Mouse (Mus musculus): ENCODE results near the gene Man1a.

The Man1a gene

DNA sequence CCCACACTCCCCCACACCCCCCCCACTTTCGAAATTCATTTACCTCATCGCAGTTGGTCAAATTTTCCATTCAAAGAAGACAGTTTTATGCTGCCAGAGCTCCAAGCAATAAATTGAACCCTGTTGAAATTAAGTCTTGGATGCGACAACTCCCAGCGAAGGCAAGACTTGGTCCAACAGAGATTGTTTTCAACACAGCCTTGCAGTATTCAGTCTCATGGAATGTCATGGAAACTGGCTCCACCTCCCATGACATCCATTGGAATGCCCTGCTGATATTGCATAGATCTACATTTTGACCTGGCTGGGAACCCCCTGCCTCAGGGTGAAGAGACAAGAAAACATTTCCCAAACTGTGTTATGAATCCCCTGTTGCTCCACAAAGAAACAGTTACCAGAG is at the start of gene Man1a:
Gene Man1a (minus strand): TSS at position 190 of the 400 bp plus-strand sequence.
- DNase-seq (ENCODE audit: low read depth, low spot score) = no peak

DNA sequence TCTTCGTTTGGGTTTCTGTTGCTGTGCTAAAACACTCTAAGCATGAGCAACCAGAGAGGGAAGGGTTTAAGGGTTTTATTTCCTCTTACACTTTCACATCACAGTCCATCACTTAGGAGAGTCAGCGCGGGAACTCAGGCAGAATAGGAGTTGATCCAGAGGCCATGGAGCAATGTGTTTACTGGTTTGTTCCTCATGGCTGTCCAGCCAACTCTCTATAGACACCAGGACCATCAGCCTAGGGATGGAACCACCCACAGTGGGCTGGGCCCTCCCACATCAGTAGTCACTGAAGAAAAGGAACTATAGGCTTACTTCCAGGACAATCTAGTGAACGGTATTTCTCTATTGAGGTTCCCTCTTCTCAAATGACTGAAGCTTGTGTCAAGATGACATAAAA is 45.4 kb upstream of the Man1a start:
- DNase-seq (ENCODE audit: low read depth, low spot score) = no peak

DNA sequence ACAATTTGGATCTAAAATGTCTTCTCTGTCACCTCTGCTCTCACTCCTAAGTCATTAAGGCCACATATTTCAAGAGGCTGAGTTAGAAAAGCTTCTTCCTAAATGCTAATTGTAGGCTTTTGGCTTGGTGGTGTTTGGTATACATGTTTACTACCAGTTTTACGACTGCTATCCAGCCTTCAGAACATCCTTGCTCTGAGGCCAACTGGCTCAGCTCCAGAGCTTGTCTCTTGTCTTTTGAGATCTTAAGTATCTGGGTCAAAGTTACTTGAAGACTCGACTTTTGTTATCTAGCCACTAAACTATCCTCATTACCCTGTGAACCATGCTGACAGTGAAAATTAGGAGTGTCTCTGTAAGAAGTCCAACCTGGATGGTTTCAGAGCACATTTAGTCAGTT is 44.0 kb upstream of the Man1a start:
- DNase-seq (ENCODE audit: low read depth, low spot score) = no peak

DNA sequence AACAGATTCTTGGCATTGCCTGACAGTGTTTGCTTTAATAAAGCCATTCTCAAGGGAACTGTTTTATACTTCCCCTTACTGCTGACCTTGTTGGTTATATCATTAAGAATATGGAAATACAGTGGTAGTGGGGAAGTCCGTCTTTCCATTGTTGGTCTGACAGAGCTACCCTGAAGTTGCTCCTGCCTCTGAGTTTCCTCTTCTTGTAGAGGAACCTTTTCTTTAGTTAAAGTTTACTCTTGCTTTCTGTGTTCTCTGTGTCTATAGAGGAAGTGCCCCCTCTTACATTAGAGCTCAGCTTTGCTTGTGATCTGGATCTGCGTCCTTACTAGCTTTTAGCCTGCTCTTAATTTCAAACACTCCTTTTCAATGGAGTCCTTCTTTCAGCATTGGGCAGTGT is 42.9 kb upstream of the Man1a start:
- DNase-seq (ENCODE audit: low read depth, low spot score) = peak; percentile 16

DNA sequence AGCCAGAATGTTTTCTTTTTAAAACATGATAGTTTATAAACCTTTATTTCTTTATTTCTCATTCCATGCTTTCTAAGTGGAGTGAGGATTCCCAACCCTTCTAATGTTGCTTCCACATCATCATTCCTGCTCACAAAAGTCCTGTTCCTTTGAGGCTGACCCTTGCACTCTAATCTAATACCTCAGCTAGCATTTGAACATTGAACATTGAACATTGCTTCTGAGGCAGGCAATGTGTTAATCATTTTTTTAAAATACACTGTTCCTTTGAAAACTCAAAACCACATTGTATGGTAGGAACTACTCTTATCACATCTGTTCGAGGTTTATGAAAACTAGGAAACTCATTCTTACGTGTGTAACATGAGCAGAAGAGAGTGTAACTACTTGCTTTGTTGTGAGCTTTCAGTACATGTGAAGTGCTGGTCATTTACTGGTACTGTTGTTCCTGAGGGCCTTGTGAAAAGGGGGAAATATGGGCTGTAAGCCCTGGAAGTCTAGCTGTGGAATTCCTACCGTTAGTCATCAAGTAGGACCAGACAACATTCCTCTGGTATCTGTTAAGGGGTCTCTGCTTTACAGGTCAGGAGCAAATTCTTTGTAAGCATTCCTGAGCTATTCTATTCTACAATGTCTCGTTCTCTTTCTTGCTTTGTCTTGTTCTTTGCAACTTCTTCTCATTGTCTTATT is 42.0 kb upstream of the Man1a start:
- no peak for DNase-seq (ENCODE audit: low read depth, low spot score)

DNA sequence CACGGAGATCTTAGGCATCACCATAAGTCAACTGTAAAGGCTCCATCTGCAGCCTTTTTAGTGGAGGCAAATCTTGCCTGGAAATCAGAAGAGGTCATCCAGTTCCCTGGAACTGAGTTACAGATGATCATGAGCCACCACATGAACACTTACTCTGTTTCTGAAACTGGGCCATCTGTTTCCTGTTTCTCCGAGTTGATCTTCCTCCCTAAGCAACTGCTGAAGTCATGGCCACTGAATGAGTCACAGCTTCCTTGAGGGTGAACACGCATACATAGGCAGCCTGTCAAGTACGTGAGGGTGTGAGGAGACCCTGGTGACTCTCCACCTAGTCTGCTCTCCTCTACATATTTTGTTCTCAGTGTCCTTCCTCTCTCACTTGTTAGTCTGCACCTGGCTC is 41.4 kb upstream of the Man1a start:
- DNase-seq (ENCODE audit: low read depth, low spot score) = peak; percentile 72

- DNase-seq (ENCODE audit: low read depth, low spot score) = no peak
Measured at GRCm38 (mm10) chr10:54103671-54104070, 27.3 kb upstream of the Man1a start.

GRCm38 (mm10) chr10:54092081-54092480 is 15.7 kb upstream of the Man1a start:
- no peak for DNase-seq (ENCODE audit: low read depth, low spot score)

DNA sequence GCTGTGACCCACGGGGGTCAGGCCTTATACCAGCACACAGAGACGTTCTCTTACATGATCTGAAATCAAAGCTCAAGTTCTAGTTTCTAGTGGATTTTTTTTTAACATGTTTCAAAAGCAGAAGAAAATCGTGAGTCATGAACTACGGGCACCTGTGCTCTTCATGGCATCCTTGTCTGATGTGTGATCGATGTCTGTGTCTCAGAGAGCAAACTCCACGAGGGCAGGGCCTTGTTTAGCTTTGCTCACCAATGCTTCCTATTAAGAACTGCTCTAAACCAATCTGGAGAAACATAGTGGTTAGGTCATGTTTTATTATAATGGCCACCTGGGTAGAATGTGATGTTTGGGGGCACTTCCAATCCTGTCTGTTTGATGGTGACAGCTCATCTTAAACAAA is 13.5 kb upstream of the Man1a start:
- no peak for DNase-seq (ENCODE audit: low read depth, low spot score)

- DNase-seq (ENCODE audit: low read depth, low spot score) = no peak
Measured at GRCm38 (mm10) chr10:54087346-54087745, 10.9 kb upstream of the Man1a start.

- no peak for DNase-seq (ENCODE audit: low read depth, low spot score)
Measured at GRCm38 (mm10) chr10:54085073-54085472, 8.7 kb upstream of the Man1a start.

GRCm38 (mm10) chr10:54077005-54077404 is 596 bp upstream of the Man1a start:
- DNase-seq (ENCODE audit: low read depth, low spot score) = no peak

DNA sequence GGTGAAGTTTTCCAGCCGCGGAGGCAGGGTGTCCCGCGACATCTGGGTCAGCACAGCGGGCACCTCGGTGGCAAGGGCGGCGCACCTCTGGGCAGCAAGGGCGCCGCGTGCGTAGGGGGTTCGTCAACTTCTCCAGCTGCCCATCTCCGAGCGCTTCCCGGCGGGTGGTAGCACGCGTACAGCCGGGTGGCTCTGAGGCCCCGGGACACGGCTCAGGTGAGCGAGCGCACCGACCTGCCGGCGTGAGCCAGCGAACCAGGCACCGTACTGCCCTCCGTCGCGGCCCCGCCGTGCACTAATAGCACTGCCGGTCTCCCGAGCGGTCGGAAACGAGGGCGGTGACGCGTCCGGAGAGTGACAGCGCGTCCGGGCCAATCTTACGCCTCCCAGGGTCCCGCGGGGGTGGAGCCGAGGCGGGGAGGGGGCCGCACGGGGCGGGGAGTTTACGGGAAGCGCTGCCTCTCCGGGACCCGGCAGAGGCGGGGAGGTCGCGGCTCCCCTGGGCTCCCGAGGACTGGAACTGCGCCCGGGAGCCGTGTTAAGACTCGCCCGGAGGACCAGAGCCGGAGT is 883 bp downstream of the Man1a start:
- DNase-seq (ENCODE audit: low read depth, low spot score) = peak; percentile 90

- DNase-seq (ENCODE audit: low read depth, low spot score) = no peak
Measured at GRCm38 (mm10) chr10:54074609-54075421, 1.6 kb downstream of the Man1a start.

GRCm38 (mm10) chr10:54074247-54074608 is 2.2 kb downstream of the Man1a start:
- no peak for DNase-seq (ENCODE audit: low read depth, low spot score)

GRCm38 (mm10) chr10:54073641-54074203 is 2.7 kb downstream of the Man1a start:
- no peak for DNase-seq (ENCODE audit: low read depth, low spot score)

- DNase-seq (ENCODE audit: low read depth, low spot score) = no peak
Measured at GRCm38 (mm10) chr10:54072336-54072735, 4.1 kb downstream of the Man1a start.

DNA sequence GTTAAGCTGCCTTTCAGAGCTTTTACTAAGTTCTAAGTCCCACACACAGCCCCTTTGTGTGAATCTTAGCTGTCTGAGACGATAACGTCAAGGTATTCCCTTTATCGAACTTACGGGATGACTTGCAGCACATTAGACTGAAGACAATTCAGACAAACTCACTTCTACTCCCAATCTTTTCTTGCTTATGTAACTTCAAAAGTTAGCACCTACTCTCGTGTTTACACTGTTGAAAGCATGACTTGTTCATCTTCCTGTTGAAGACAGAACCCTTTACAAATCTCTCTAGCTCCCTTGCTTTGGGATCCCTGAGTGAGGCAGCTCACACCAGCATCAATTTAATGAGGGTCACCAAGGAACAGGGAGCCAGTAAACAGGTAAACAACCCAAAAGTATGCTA is 5.9 kb downstream of the Man1a start:
- DNase-seq (ENCODE audit: low read depth, low spot score) = no peak

- no peak for DNase-seq (ENCODE audit: low read depth, low spot score)
Measured at GRCm38 (mm10) chr10:54069412-54069811, 7.0 kb downstream of the Man1a start.

- no peak for DNase-seq (ENCODE audit: low read depth, low spot score)
Measured at GRCm38 (mm10) chr10:54066683-54067082, 9.7 kb downstream of the Man1a start.

- no peak for DNase-seq (ENCODE audit: low read depth, low spot score)
Measured at GRCm38 (mm10) chr10:54063551-54064260, 12.7 kb downstream of the Man1a start.

DNA sequence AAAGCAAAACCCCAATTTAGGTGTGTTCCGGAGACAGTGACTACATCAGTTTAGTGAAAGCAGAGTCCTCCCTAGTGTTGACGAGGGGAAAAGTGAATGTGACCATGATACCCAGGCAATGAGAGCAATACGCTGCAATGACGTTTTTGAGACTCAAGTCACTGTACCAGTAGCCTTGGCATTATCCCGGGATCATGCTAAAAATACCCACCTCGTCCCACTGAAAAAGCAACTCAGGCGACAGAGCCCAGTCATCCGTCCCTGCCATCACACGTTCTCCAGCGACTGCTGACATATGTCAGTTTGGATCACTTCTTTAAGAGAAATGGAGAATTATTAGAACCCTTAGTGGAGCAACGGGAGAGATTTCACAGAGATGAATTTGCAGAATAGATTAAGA is 13.6 kb downstream of the Man1a start:
- DNase-seq (ENCODE audit: low read depth, low spot score) = no peak
